ENCODE assay signal across 22 mouse cellular contexts in the genomic region with DNA sequence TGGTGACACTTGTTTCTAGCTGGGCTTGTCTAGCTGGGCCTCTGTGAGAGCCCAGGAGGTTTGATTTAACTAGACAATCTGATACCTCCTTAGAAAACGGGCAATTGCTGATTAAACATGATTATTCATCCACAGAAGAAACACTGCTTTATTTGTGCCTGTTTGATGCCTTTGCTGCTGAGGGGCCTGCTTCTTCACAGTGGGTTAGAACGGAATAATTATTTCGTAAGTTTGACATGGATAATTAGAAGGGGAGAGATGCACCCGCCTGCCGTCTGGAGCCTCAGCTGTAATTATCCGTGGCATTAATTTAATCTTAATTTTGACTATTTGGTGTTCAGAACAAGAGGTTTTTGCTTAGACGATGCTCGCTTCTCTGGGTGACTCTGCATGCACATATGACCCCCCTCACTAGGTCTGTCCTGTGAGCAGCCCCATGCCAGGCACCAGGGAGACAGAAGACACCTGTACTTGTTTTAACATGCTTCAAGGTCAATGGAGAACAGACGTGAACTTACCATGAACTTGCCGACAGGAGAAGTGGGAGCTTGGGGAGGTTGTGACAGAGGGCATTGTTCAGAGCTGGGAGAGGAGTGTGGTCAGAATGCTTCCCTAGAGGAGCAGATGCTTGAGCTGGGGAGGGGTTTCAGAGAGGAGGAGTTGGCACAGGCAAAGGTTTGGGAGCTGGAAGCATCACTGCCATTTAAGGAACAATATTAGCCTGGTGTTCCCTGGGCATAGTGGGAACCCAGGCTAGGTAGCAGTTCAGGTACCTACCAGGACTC.
DNase-seq lines count a peak whose midpoint lies in the region; ATAC-seq lines count a peak whose summit lies in the region.
"Had no signal": no experiment of that assay in that cellular context is flagged by ENCODE, and none has a peak within 500 bp of the region (broad histone marks: within the 10 kb centered on the region; RNA-seq: fewer than 3 reads in every experiment).

No protein-coding gene starts in this region.

- no peak overlapping the region for H3K4me2 ChIP-seq in midbrain, embryonic 14.5 days (ENCODE audit: low read length)
- H3K4me2 ChIP-seq in midbrain, embryonic 13.5 days (replicated peaks) = no peak overlapping the region
- no peak overlapping the region for H3K4me2 ChIP-seq in forebrain, embryonic 14.5 days (ENCODE audit: low read length)
- H3K4me2 ChIP-seq: limb, embryonic 15.5 days; liver, embryonic 15.5 days had no signal

- no peak overlapping the region; the same call in 1 of the 2 replicates for H3K27ac ChIP-seq in midbrain, embryonic 14.5 days (replicated peaks; ENCODE audit: low read depth, low read length)
- no peak overlapping the region for H3K27ac ChIP-seq in midbrain, embryonic 13.5 days
- peak overlapping the region; percentile 17; the same call in 1 of the 2 replicates for H3K27ac ChIP-seq in forebrain, embryonic 14.5 days (ENCODE audit: low read depth, low read length)
- H3K27ac ChIP-seq: layer of hippocampus, adult 2 months; limb, embryonic 15.5 days; liver, embryonic 15.5 days had no signal

- H3K27me3 ChIP-seq in midbrain, embryonic 14.5 days (ENCODE audit: control insufficient read depth, insufficient read depth, low read length) = no peaks in the 10 kb centered on the region
- H3K27me3 ChIP-seq in midbrain, embryonic 13.5 days = no peaks in the 10 kb centered on the region
- H3K27me3 ChIP-seq in forebrain, embryonic 14.5 days (replicated peaks; ENCODE audit: control insufficient read depth, insufficient read depth, low read length) = no peaks in the 10 kb centered on the region
- H3K27me3 ChIP-seq: limb, embryonic 15.5 days; liver, embryonic 15.5 days had no signal

- no peaks in the 10 kb centered on the region for H3K4me1 ChIP-seq in midbrain, embryonic 14.5 days (ENCODE audit: control insufficient read depth, insufficient read depth, low read length)
- H3K4me1 ChIP-seq in midbrain, embryonic 13.5 days (replicated peaks) = 0 out of 2 replicates have a peak, but pooled peaks cover 2% of the 10 kb centered on the region
- H3K4me1 ChIP-seq in forebrain, embryonic 14.5 days (ENCODE audit: control insufficient read depth, insufficient read depth, low read length) = no peaks in the 10 kb centered on the region
- H3K4me1 ChIP-seq: limb, embryonic 15.5 days; liver, embryonic 15.5 days had no signal

- no peaks in the 10 kb centered on the region for H3K9me3 ChIP-seq in midbrain, embryonic 14.5 days (ENCODE audit: control insufficient read depth, low read length)
- no peaks in the 10 kb centered on the region for H3K9me3 ChIP-seq in midbrain, embryonic 13.5 days
- H3K9me3 ChIP-seq in forebrain, embryonic 14.5 days (replicated peaks; ENCODE audit: control insufficient read depth, low read length) = no peaks in the 10 kb centered on the region
- H3K9me3 ChIP-seq: limb, embryonic 15.5 days; liver, embryonic 15.5 days had no signal

- ATAC-seq in midbrain, embryonic 14.5 days (ENCODE audit: low FRiP score, low TSS enrichment) = no peak
- no peak for ATAC-seq in midbrain, embryonic 13.5 days
- peak; percentile 50 for ATAC-seq in forebrain, embryonic 14.5 days
- ATAC-seq: lung, postnatal 0 days had no signal

- 62% methylated on average over 10 of the region's 10 CpGs for WGBS in midbrain, embryonic 14.5 days
- 64% methylated on average over 10 of the region's 10 CpGs for WGBS in midbrain, embryonic 13.5 days
- WGBS in forebrain, embryonic 14.5 days = 32% methylated on average over 10 of the region's 10 CpGs

- DNase-seq in embryo, embryonic 11 days = peak; percentile 28
- DNase-seq in embryo, embryonic 10 days (ENCODE audit: low spot score) = no peak
- peak; percentile 28 for DNase-seq in midbrain, embryonic 14.5 days
- peak; percentile 63 for DNase-seq in forebrain, embryonic 14.5 days (ENCODE audit: low spot score)
- peak; percentile 73 for DNase-seq in retina, postnatal 1 day
- no peak for DNase-seq in right cerebral cortex, adult 2 months (ENCODE audit: low spot score in 2 of 2)
- no peak for DNase-seq in B cell, adult 2 months
- DNase-seq: adrenal gland, postnatal 25 days; cerebellum, adult 8-10 months; gastrocnemius, postnatal 14 days; heart, adult 18-20 months; heart, postnatal 4 days; kidney, adult 18-20 months; kidney, postnatal 14 days; layer of hippocampus, postnatal 36 days; right cerebral cortex, adult 18-20 months; thymus, postnatal 14 days had no signal

- H3K9ac ChIP-seq in midbrain, embryonic 14.5 days (replicated peaks; ENCODE audit: low read length) = no peak overlapping the region
- H3K9ac ChIP-seq in midbrain, embryonic 13.5 days (replicated peaks) = no peak overlapping the region
- no peak overlapping the region for H3K9ac ChIP-seq in forebrain, embryonic 14.5 days (ENCODE audit: low read length)
- H3K9ac ChIP-seq: limb, embryonic 15.5 days; liver, embryonic 15.5 days had no signal

- no peaks in the 10 kb centered on the region for H3K36me3 ChIP-seq in midbrain, embryonic 14.5 days (ENCODE audit: control insufficient read depth, insufficient read depth, low read length)
- no peaks in the 10 kb centered on the region for H3K36me3 ChIP-seq in midbrain, embryonic 13.5 days
- no peaks in the 10 kb centered on the region for H3K36me3 ChIP-seq in forebrain, embryonic 14.5 days (ENCODE audit: control insufficient read depth, insufficient read depth, low read length)
- H3K36me3 ChIP-seq: limb, embryonic 15.5 days; liver, embryonic 15.5 days had no signal

- H3K4me3 ChIP-seq in midbrain, embryonic 14.5 days (replicated peaks; ENCODE audit: low read depth, low read length) = no peak overlapping the region
- H3K4me3 ChIP-seq in midbrain, embryonic 13.5 days (replicated peaks) = no peak overlapping the region
- H3K4me3 ChIP-seq in forebrain, embryonic 14.5 days (ENCODE audit: low read depth, low read length) = no peak overlapping the region
- H3K4me3 ChIP-seq: layer of hippocampus, adult 2 months; limb, embryonic 15.5 days; liver, embryonic 15.5 days had no signal

Comparison
In these comparisons a context has a peak if more than half of its experiments do, and no peak if none do; other contexts are left out.
1. DNase-seq: peak in embryo, embryonic 11 days (single experiment), midbrain, embryonic 14.5 days (single experiment), forebrain, embryonic 14.5 days (single experiment) and retina, postnatal 1 day (single experiment); none in embryo, embryonic 10 days (single experiment), right cerebral cortex, adult 2 months (0 of 2) and B cell, adult 2 months (0 of 2).